Mouse (Mus musculus): ENCODE data around the gene Cdc37.

DNA sequence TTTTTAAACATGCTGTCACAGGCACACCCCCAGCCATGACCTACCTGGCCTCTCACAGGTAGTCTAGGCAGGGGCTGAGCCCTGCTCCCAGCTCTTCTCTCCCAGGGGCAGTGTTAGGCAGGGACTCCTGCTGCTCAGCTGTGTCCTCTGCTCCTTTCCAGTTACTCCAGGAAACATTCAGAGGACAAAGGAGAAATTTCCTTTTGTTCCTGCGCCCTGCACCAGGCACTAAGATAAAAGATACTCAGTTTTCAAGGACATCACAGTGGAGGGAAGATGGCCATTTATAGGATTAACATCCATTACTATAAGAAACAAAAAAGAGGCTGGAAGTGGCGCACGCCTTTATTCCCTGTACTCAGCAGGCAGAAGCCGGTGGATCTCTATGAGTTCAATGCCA is 53.8 kb downstream of the Cdc37 start:
- TF ChIP-seq CTCF (IDR thresholded peaks at IDR 0.05; ENCODE audit: control insufficient read depth, insufficient read depth, insufficient read length) (no peak), MAX (IDR thresholded peaks at IDR 0.05) (no peak)
